Mouse (Mus musculus): ENCODE measurements at regions not wholly inside any gene's neighbourhood (a gene's known extent, or its start where the extent isn't known, plus 50 kb on each side); places are given as distances from the start of the nearest gene placed in this dataset.
A peak's percentile ranks its signal among the peaks of the same experiment; 100 is the strongest.

DNA sequence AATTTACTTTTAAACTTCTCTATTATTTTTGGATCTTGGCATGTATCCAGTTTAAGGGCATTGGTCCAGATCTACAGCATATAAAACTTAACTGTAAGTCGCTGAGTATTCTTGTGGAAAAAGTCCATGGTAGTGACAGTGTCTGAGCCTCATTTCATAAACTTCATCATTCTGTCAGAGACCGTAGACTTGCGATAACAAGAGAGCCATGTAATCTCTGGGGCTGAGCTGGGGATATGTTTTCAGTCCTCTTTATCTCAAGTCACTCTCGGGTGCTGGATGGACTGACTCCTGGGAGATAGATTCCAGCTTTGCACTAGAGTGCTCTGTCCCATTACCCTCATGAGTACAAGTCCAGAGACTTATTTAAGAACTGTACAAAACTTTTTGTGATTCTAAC lies 362.0 kb downstream of the Fat4 start:
- DNase-seq: no peak

- peak in 1 of 2 experiments; percentile 2 for DNase-seq
These were observed 362.6 kb downstream of the Fat4 start for GRCm38 (mm10) chr3:39249224-39249892.

DNA sequence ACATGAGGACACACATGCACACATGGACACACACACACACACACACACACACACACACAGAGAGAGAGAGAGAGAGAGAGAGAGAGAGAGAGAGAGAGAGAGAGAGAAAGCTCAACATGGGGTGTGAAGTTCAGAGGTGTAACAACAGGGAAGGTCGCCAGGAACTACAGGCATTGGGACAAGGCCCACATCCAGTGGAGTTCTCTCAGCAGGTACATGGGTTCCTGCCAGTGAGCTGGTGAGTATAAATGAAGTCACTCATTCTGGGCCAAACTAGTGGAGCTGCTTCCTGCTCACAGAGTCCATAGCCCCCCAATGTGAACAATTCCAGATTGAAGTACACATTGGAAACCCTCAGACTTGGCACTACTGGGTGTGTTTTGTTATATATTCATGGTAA lies 366.3 kb downstream of the Fat4 start:
- no peak for DNase-seq

DNA sequence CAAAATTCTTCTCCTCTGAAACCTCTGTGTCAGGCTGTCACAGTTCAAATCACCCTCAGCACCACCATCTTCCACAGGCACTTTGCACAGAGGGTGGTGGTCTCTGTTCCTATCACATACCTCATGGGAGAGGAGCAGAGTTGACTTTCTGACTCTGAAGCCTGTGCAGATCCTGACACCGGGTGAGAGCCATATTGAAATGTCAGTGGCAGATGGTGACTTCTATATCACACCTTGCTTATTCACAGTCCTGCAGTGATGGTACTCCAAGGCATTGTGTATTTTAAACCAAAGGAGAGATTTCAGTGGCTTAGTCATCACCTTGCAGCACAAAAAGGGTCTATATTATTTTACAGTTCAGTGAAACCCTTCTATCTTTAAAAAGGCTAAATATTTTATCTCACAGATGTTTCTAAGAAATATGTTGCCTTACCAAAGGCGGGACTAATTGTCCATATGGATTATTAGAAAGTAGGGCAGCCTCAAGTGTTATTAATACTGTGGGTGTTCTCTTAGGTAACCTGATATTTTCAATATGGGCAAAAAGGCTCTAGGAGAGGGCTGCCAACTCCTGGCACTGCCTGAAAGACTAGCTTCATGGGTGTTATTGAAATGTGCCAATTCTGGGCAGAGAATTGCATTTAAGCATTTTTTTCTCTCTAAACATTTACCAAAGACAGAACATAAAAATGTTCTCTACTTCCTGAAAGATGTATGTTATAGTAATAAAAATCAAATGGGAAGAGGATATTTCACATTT lies 378.1 kb downstream of the Fat4 start:
- DNase-seq: no peak

GRCm38 (mm10) chr3:39265606-39266005 lies 378.9 kb downstream of the Fat4 start:
- no peak for DNase-seq

DNA sequence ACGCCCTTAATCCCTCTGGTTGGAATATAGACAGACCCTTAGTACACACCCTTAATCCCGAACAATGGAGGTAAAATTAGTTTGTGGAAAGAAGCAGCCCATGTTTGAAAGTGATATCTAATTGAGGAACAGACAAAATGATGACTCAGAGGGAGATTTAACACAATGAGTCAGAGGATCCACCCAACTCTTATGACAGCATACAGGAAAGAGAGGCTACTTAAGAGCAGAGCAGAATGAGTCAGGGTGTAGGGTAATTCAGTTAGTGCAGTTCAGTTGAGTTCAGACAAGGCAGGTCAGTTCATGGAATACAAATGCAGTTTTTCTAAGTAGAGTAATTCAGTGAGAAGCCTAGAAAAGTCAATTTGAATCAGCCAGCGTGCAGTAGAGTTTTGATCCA lies 382.6 kb downstream of the Fat4 start:
- no peak for DNase-seq

- no peak for DNase-seq
These were observed 385.9 kb downstream of the Fat4 start for GRCm38 (mm10) chr3:39272616-39273015.

- DNase-seq: no peak
These were observed 390.2 kb downstream of the Fat4 start for GRCm38 (mm10) chr3:39276897-39277296.

GRCm38 (mm10) chr3:39277310-39277709 lies 390.6 kb downstream of the Fat4 start:
- DNase-seq: no peak

GRCm38 (mm10) chr3:39295255-39295654 lies 408.5 kb downstream of the Fat4 start:
- no peak for DNase-seq

DNA sequence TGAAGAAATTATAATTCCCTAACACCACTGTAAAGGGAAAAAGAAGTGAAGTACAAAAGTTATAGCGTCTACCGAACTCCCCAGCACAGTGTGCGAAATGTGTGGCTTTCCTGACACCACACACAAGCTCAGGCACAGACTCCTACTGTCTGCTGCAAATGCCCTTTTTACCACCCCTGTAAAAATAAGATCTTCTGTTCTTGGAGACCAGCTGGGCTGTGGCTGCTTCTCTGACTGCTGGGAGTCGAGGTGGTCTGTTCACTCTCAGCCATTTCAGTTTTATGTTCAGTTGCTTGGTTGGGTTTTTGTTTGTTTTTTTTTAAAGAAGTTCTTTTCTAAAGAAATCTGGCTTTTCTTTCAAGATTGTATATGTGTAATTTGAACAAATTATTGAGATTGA lies 409.5 kb downstream of the Fat4 start:
- no peak for DNase-seq

GRCm38 (mm10) chr3:39309487-39309886 lies 422.7 kb downstream of the Fat4 start:
- no peak for DNase-seq

GRCm38 (mm10) chr3:39313563-39313962 lies 426.8 kb downstream of the Fat4 start:
- no peak for DNase-seq

GRCm38 (mm10) chr3:39320851-39321250 lies 434.1 kb downstream of the Fat4 start:
- DNase-seq: no peak

GRCm38 (mm10) chr3:39322225-39322624 lies 435.5 kb downstream of the Fat4 start:
- no peak for DNase-seq

- DNase-seq: no peak
These were observed 449.0 kb downstream of the Fat4 start for GRCm38 (mm10) chr3:39335612-39336230.

DNA sequence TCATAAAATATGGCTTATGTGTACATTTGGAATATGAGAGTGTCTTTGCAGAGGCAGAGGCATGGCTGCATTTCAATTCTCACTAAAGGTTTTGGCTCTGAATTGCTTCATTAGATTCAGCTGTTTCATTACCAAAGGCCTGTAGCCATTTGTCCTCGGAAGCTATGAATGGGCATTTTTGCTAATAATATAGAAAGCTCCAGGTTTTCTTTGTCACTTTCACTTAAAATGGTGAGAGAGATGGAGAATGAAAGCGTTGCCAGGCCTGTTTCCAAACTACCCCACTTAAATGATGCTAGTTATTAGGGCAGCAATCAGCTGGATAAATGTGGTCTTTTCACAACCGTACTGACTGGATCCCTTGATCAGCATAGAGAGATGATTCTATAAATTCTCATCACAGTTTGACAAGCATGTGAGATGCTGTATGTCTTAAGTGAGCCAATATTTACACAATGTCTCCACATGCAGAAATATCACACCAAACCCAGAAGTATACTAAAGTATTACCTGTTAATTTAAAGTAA lies 454.5 kb downstream of the Fat4 start:
- no peak for DNase-seq

DNA sequence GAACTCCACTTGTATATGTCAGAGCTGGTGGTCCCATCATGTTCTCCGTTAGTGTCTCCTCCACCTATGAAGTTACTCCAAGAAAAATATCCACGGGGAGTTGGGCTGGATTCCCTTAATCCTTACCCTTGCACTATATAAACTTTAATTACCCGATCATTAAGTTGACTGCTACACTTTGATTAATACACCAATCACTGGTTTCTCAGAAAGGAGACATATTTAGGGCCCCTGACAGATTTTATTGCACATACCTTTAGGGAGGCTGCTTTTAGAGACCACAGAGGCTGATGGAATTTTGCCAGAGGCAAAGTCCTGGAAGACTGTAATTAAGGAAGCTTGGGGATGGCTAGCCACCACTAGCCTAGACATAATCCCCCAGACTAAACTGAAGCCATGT lies 457.3 kb downstream of the Fat4 start:
- DNase-seq: no peak

- no peak for DNase-seq
These were observed 460.8 kb downstream of the Fat4 start for GRCm38 (mm10) chr3:39347578-39347977.

- DNase-seq: no peak
These were observed 470.3 kb downstream of the Fat4 start for GRCm38 (mm10) chr3:39357012-39357411.

- DNase-seq: no peak
These were observed 473.5 kb downstream of the Fat4 start for GRCm38 (mm10) chr3:39360278-39360677.

DNA sequence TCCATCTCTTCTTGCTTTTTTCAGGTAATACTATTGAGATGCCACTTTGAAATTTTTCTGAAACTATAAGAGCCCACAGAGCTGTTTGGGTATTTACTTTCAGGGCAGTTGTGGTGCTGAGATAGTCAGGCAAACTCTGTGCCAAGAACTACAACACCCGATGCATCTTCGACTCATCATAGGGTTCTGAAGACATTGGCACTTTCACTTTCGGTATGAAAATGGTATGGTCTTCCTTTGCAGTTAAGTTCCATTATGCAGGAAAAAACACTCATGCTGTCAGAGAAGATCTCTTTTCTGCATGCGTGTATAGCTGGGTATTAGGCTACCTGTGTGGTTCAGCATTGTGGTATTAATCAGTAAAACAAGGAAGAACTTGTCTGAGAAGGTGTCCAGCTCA lies 484.2 kb downstream of the Fat4 start:
- no peak for DNase-seq

- no peak for DNase-seq
These were observed 485.7 kb downstream of the Fat4 start for GRCm38 (mm10) chr3:39372426-39372950.

Measured in heart, adult 18-20 months (tissue).